Mouse (Mus musculus) bone marrow, adult 2 months (tissue): ENCODE measurements at regions not wholly inside any gene's neighbourhood (a gene's known extent, or its start where the extent isn't known, plus 50 kb on each side); places are given as distances from the start of the nearest gene placed in this dataset.

ENCODE experiments used
- CTCF ChIP-seq: fragments of 200-500 bp; IDR thresholded peaks from 2 replicates; pipeline ENCODE4 v1.5.1; 2011; ENCODE audit warnings: low read length, control low read depth; ENCODE audit not compliant: control insufficient read depth, insufficient read depth
- POLR2A ChIP-seq: fragments of 200-500 bp; IDR thresholded peaks from 2 replicates; pipeline ENCODE4 v1.6.1; 2011; ENCODE audit warnings: low read depth, mild to moderate bottlenecking, control low read depth, low read length, borderline replicate concordance; ENCODE audit not compliant: control insufficient read depth

GRCm38 (mm10) chr3:50914866-50915365, 309.3 kb upstream of the Noct start:
- TF ChIP-seq POLR2A (no peak), CTCF (no peak)
